Mouse (Mus musculus) small intestine, adult 2 months (tissue): ENCODE measurements around the gene Arhgdia.

ENCODE experiments used
- CTCF ChIP-seq: fragments of 200-500 bp; IDR thresholded peaks from 2 replicates; pipeline ENCODE4 v1.5.1; 2012; ENCODE audit warnings: low read depth, mild to moderate bottlenecking, control low read depth, inconsistent platforms, low read length, moderate library complexity, mixed read lengths; ENCODE audit not compliant: insufficient replicate concordance, insufficient read length; ENCODE audit errors: extremely low read depth
- POLR2A ChIP-seq: fragments of 200-500 bp; IDR thresholded peaks from 2 replicates; pipeline ENCODE4 v1.6.1; 2012; ENCODE audit warnings: low read depth, mild to moderate bottlenecking, control low read depth, inconsistent platforms, low read length, moderate library complexity

DNA sequence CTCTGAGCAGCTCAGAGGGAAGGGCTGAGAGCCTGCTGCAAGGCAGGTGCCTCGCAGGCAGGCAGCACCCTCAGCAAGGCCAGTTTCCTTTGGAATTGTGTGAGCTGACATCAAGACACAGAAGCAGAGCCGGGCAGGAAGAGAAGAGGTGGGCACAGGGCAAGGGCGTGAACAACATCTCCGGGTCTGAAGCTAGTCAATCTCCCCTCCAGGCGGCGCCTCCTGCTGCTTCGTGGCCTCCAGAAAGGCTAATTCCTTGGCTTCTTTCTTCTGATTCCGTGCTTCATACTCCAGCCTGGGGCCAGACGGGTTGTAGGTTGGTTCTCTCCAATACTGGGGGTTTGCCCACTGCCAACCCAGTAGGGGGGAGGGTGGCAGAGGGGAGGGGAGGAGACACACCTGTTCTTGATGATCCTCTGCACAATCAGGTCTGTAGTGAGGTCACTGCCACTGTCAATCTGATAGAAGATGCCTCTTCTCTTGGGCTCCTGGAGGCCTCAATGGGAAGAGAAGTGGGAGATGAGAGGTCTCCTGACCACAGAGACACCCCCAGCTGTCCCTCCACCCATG, 29.1 kb upstream of the Arhgdia start:
- TF ChIP-seq POLR2A (no peak), CTCF (no peak)
